Mouse (Mus musculus) heart, embryonic 16.5 days (tissue): ENCODE measurements around the gene Wwox. TPM values are rescaled to one million over a fixed set of nuclear protein-coding genes. Genes with fewer than 3 reads are reported as not detected.

Source experiments
- ATAC-seq: fragments of 200-750 bp; cut with Nextera tagmentation; replicated peaks from 2 replicates; pipeline ENCODE4 v1.8.0; 2017; ENCODE audit warnings: moderate number of reproducible peaks; ENCODE audit not compliant: insufficient read depth, low FRiP score; ENCODE audit errors: extremely low read depth
- H3K27ac ChIP-seq: fragments of 300-500 bp; sonication (generic); 2 replicates; pipeline ENCODE4 v1.5.1; 2014; ENCODE audit warnings: mild to moderate bottlenecking, low read length, control low read depth, moderate library complexity
- H3K27me3 ChIP-seq: fragments of 300-500 bp; sonication (generic); 2 replicates; pipeline ENCODE4 v1.6.1; 2014; ENCODE audit warnings: low read length, mixed read lengths; ENCODE audit not compliant: control insufficient read depth, insufficient read depth
- H3K36me3 ChIP-seq: fragments of 300-500 bp; sonication (generic); 2 replicates; pipeline ENCODE4 v1.6.1; 2014; ENCODE audit not compliant: control insufficient read depth, insufficient read depth
- H3K4me1 ChIP-seq: fragments of 300-500 bp; sonication (generic); 2 replicates; pipeline ENCODE4 v1.6.1; 2014; ENCODE audit warnings: low read length, mixed read lengths; ENCODE audit not compliant: control insufficient read depth, insufficient read depth
- H3K4me2 ChIP-seq: fragments of 300-500 bp; sonication (generic); 2 replicates; pipeline ENCODE4 v1.6.1; 2014; ENCODE audit warnings: low read depth, mild to moderate bottlenecking, control low read depth, low read length
- H3K4me3 ChIP-seq: fragments of 300-500 bp; sonication (generic); 2 replicates; pipeline ENCODE4 v1.5.1; 2014; ENCODE audit warnings: mild to moderate bottlenecking, control low read depth, low read length
- H3K9ac ChIP-seq: fragments of 300-500 bp; sonication (generic); 2 replicates; pipeline ENCODE4 v1.6.1; 2014; ENCODE audit warnings: low read length, control low read depth
- H3K9me3 ChIP-seq: fragments of 300-500 bp; sonication (generic); replicated peaks from 2 replicates; pipeline ENCODE4 v1.6.1; 2016; ENCODE audit warnings: low read length; ENCODE audit not compliant: control insufficient read depth
- WGBS: fragments of 180-500 bp; shearing (Covaris S2); extraction: QIAGEN DNeasy Blood & Tissue Kit; methylation state at CpG from one replicate; pipeline ENCODE4 v1.1.7; 2014; 5-methylcytosine and 5-hydroxymethylcytosine counted together
- polyA plus RNA-seq: library from polyadenylated mRNA; unstranded; fragments of >200 nt; fragmentation: Nextera tagmentation; extraction: Ambion mirVana; gene quantifications from 2 replicates; pipeline ENCODE4 v1.2.1, GENCODE M21; 2015

The Wwox gene
- polyA plus RNA-seq, 1 experiment from 2014 or later: 12.8 TPM

DNA sequence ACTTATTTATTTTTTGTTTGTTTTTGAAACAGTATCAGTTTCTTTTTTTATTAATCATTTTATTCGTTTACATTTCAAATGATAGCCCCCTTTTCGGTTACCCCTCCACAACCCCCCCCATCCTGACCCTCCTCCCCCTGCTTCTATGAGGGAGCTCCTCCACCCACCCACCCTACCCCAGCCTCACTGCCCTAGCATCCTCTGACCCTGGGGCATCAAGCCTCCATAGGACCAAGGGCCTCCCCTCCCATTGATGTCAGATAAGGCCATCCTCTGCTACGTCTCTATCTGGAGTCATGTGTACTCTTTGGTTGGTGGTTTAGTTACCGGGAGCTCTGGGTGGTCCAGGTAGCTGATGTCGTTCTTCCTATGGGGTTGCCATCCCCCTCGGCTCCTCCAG lies 109.4 kb downstream of the Wwox start:
- Histone ChIP-seq H3K36me3 (no peaks in the 10 kb centered on the region), H3K9ac (no peak overlapping the region), H3K27ac (no peak overlapping the region), H3K27me3 (no peaks in the 10 kb centered on the region), H3K4me3 (no peak overlapping the region), H3K4me1 (no peaks in the 10 kb centered on the region), H3K4me2 (no peak overlapping the region), H3K9me3 (no peaks in the 10 kb centered on the region)
- WGBS: 81% methylated on average over 6 of the region's 6 CpGs
- ATAC-seq: no peak

DNA sequence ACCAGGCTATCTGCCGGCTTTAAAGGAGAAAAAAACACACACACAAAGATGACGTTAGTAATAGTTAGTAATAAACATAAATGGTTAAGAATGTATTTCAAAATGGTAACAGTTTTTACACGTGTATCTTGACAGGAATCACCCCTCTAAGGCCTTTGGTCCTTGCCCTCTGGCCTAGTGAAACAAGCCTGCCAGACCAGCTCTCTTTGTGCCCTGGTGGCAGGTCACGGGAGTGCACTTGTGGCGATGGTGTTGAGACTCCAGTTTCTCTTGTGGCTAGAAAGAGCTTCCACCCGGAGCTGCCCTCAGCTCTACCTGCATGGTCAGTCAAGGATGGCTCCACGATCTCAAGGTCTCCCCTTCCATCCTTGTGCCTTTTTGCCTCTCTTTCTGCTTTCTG lies 110.6 kb downstream of the Wwox start:
- no peak overlapping the region for H3K9ac ChIP-seq
- H3K9me3 ChIP-seq: no peaks in the 10 kb centered on the region
- no peak overlapping the region for H3K4me2 ChIP-seq
- no peak for ATAC-seq
- H3K27ac ChIP-seq: no peak overlapping the region
- H3K4me1 ChIP-seq: no peaks in the 10 kb centered on the region
- no peaks in the 10 kb centered on the region for H3K27me3 ChIP-seq
- H3K4me3 ChIP-seq: no peak overlapping the region
- no peaks in the 10 kb centered on the region for H3K36me3 ChIP-seq
- 73% methylated on average over 7 of the region's 7 CpGs for WGBS

DNA sequence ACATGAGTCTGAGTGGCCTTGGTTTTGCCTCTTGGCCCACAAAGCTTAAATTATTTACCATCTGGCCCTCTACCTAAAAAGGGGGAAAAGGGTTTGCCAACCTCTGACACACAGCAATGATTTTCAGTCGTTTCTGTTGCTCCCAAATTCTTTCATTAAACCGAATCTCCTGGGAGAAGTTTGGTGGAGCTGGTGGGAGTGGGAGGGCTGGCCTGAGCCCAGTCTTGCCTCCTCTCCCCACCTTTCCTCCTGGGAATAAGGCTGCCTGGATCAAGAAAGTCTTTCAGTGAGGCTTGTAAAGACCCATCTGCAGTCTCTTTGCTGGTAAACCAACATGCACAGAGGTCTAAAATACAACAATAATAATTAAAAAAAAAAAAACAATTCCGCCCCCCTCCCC lies 113.2 kb downstream of the Wwox start:
- no peak overlapping the region for H3K4me2 ChIP-seq
- H3K4me1 ChIP-seq: no peaks in the 10 kb centered on the region
- no peak overlapping the region for H3K9ac ChIP-seq
- H3K4me3 ChIP-seq: no peak overlapping the region
- no peak for ATAC-seq
- H3K36me3 ChIP-seq: no peaks in the 10 kb centered on the region
- no peak overlapping the region for H3K27ac ChIP-seq
- H3K27me3 ChIP-seq: no peaks in the 10 kb centered on the region
- H3K9me3 ChIP-seq: no peaks in the 10 kb centered on the region
- WGBS: 66% methylated on average over 3 of the region's 3 CpGs

DNA sequence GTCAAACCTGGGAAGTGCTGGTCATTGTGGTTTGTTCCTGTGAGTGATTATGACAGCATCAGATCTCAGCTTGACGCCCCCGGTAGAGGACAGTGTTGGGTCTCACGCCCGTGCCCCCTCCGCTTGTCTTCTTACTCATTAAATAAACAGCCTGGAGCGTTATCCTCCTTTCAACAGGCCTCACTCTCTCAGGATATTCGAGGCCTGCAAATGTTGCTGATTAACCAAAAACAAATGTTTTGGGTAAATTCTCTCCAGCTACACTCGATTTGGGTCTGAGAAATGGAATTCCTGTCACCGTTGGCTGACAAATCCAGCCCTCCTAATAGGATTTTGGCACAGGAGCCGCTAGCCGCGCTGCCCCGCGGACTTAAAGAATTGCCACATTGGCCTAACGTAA lies 115.5 kb downstream of the Wwox start:
- H3K27me3 ChIP-seq: no peaks in the 10 kb centered on the region
- H3K4me2 ChIP-seq: no peak overlapping the region
- H3K9ac ChIP-seq: no peak overlapping the region
- H3K9me3 ChIP-seq: no peaks in the 10 kb centered on the region
- no peaks in the 10 kb centered on the region for H3K36me3 ChIP-seq
- ATAC-seq: no peak
- no peaks in the 10 kb centered on the region for H3K4me1 ChIP-seq
- H3K27ac ChIP-seq: no peak overlapping the region
- no peak overlapping the region for H3K4me3 ChIP-seq
- 63% methylated on average over 15 of the region's 15 CpGs for WGBS

DNA sequence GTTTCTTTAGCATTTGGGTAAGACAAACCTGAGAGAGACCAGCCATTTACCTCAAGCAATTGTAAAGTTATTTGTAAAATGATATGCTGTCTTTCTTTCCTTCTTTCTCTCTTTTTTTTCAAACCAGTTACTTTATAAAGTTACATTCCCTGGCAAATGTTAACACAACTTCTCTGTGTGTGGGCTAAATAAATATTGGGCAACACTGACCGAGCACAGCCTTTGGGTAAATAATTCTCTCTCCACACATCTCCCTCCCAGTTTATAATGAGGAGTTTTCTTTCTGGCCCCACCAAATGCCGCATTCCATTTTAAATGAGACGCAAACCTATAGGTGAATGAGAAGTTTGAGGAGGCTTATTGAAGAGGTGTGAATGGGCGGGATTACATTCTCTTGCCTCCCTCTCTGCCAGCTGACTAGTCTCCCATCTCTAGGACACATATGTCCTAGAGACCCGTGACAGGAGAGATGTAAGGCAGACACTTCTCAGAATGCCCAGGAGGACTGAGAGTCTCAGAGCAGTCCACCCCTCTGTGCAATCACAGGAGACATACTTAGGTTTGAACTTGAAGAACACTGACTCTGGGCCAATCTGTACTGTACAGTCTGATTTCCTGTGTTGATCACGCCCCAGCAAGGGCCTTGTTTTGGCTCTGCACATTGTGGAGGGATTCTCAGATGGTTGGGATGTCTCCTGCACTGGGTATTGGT lies 116.2 kb downstream of the Wwox start:
- H3K36me3 ChIP-seq: no peaks in the 10 kb centered on the region
- ATAC-seq: no peak
- no peak overlapping the region for H3K4me2 ChIP-seq
- no peaks in the 10 kb centered on the region for H3K4me1 ChIP-seq
- no peak overlapping the region for H3K27ac ChIP-seq
- no peak overlapping the region for H3K4me3 ChIP-seq
- no peaks in the 10 kb centered on the region for H3K9me3 ChIP-seq
- no peaks in the 10 kb centered on the region for H3K27me3 ChIP-seq
- no peak overlapping the region for H3K9ac ChIP-seq
- WGBS: 72% methylated on average over 6 of the region's 6 CpGs

DNA sequence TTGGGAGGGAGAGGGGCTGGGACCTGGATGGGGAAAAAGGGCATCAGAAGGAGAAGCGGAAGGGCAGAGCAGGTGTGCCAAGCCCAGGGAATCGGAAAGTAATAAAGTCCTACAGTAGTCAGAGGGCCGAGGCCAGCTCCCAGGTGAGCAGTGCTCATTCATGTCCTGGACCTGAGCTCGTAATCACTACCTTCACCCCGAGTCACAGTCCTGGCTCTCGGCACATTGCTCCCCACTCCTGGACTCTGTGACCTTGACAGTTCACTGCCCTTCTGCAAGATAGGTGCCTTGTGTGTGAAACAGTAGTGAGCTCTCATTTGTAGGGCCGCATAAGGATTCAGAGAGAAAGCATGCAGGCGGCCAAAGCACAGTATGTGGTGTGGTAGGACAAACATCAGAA lies 121.7 kb downstream of the Wwox start:
- no peak overlapping the region for H3K4me2 ChIP-seq
- no peak for ATAC-seq
- no peaks in the 10 kb centered on the region for H3K36me3 ChIP-seq
- no peak overlapping the region for H3K4me3 ChIP-seq
- H3K27me3 ChIP-seq: no peaks in the 10 kb centered on the region
- H3K9ac ChIP-seq: no peak overlapping the region
- no peak overlapping the region for H3K27ac ChIP-seq
- WGBS: 82% methylated on average over 8 of the region's 8 CpGs
- H3K4me1 ChIP-seq: no peaks in the 10 kb centered on the region
- peaks cover 3% of the 10 kb centered on the region; the same call in 1 of the 2 replicates for H3K9me3 ChIP-seq

DNA sequence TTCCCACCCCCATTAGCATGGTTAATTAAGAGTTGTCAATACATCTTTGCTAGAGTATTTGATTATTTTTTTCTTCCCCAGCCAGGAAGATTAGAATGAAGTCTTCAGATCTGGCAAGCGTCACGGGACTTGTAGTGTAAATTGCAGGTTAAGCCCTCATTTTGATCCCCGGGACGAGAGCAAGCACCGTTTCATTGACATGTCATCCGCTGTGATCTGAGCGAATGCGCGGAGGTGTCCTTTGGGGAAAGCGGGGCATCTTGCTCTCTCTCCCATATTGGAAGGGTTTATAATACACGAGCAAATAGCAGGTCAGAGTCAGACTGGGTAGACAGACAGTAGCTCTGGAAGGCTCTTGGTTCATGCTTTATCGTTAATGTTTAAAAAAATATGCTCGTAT lies 123.0 kb downstream of the Wwox start:
- no peaks in the 10 kb centered on the region for H3K4me1 ChIP-seq
- peaks cover 3% of the 10 kb centered on the region; the same call in 1 of the 2 replicates for H3K9me3 ChIP-seq
- H3K27me3 ChIP-seq: no peaks in the 10 kb centered on the region
- H3K36me3 ChIP-seq: no peaks in the 10 kb centered on the region
- WGBS: 87% methylated on average over 13 of the region's 13 CpGs
- no peak for ATAC-seq
- no peak overlapping the region for H3K27ac ChIP-seq
- no peak overlapping the region for H3K4me2 ChIP-seq
- no peak overlapping the region for H3K4me3 ChIP-seq
- no peak overlapping the region for H3K9ac ChIP-seq

DNA sequence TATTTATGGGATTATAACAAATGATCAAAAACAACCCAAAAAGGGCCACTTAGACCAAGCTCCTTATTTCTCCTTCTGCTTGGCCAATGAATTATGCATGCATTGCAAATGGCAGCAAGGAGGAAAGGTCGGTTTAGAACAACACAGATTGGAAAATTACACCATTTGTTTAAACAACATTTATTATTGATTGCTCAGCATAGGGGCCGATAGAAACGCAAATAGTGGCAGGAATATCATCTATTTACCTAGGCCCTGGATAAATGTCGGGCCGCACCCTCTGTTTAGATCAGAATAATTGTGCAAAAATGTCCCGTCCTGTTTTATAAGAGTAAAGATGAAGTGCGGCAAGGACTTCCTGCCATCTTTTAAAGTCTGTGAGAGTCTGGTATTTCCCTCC lies 123.9 kb downstream of the Wwox start:
- Histone ChIP-seq H3K4me3 (no peak overlapping the region), H3K27me3 (no peaks in the 10 kb centered on the region), H3K27ac (no peak overlapping the region), H3K9me3 (peaks cover 3% of the 10 kb centered on the region; the same call in 1 of the 2 replicates), H3K36me3 (no peaks in the 10 kb centered on the region), H3K4me2 (no peak overlapping the region), H3K4me1 (no peaks in the 10 kb centered on the region), H3K9ac (no peak overlapping the region)
- no peak for ATAC-seq
- WGBS: 88% methylated on average over 7 of the region's 7 CpGs

DNA sequence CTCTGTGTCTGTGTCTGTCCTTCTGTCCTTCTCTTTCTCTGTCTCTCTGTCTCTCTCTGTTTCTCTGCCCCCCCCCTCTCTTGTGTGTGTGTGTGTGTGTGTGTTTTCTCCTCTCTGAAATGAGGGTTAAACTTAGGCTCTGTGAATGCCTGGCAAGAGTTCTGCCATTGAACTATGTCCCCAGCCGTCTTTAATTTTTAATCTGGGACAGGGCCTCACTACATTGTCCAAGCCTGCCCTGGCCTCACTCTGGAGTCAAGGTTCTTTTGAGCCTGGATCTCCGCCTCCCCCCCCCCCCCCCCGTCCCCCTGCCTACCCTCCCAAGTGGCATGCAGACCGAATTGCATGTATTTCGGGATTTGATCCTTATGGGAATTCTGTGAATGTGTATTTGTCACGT lies 124.6 kb downstream of the Wwox start:
- no peak overlapping the region for H3K9ac ChIP-seq
- no peaks in the 10 kb centered on the region for H3K4me1 ChIP-seq
- H3K9me3 ChIP-seq: peaks cover 3% of the 10 kb centered on the region; the same call in 1 of the 2 replicates
- ATAC-seq: no peak
- no peak overlapping the region for H3K4me3 ChIP-seq
- no peaks in the 10 kb centered on the region for H3K27me3 ChIP-seq
- H3K27ac ChIP-seq: no peak overlapping the region
- no peak overlapping the region for H3K4me2 ChIP-seq
- no peaks in the 10 kb centered on the region for H3K36me3 ChIP-seq
- WGBS: 72% methylated on average over 5 of the region's 6 CpGs
